Mouse (Mus musculus) effector memory CD4-positive, alpha-beta T cell, adult 5 months (primary cell): ENCODE data around the gene C1qtnf5. TPM values are rescaled to one million over a fixed set of nuclear protein-coding genes. Genes with fewer than 3 reads are reported as not detected.

ENCODE experiments used
- polyA plus RNA-seq: library from polyadenylated mRNA; unstranded; fragments of 100-300 nt; shearing (Covaris generic); gene quantifications from one replicate; pipeline ENCODE4 v1.2.1, GENCODE M21; 2017

Gene C1qtnf5
- not detected for polyA plus RNA-seq

DNA sequence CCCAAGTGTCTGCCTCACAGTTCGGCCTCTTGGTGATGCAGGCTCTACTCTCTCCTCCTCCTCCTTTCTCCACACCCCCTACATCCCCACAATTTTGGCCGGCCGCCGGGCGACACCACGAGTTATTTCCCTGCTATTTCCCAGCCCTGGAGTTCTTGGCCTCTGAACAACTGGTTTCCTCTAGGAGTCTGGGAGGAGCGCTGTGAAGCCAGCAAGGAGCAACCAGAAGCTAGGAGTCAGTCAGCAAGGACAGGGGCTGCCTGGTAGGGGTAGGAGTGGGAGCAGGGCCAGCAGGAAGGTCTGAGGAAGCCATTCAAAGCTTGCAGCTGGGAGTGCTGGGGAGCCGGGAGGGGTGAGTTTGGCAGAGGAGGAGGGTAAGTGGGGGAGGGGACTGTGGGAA is at the start of gene C1qtnf5:
Gene C1qtnf5, plus strand, starts transcription at position 136 of the 400 bp plus-strand sequence.

GRCm38 (mm10) chr9:44066785-44067225 is 40.2 kb upstream of the C1qtnf5 start, which contains the start of gene Usp2:
TSS of gene Usp2 (plus strand) at chr9:44067021.

DNA sequence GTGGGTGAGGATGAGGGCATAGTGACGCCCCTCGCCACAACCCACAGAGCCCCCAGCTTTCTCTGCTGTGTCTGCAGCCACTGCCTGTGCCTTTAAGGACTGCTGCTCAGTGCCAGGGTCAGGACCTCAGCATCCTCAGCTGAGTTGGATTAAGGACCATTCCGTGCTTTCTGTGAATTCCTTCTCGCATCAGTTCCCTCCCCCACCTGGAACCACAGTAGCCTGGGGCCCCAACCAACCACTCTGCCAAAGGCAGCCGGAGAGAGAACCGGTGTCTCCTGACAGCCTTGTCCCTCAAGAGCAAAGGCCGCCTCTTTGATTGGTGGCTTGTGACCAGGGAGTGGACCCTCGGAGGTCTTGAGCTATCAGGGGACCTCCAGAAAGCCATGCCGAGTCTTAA is 5.6 kb upstream of the C1qtnf5 start, which contains the start of gene Mfrp:
Gene Mfrp, plus strand, starts transcription at position 240 of the 400 bp plus-strand sequence.

DNA sequence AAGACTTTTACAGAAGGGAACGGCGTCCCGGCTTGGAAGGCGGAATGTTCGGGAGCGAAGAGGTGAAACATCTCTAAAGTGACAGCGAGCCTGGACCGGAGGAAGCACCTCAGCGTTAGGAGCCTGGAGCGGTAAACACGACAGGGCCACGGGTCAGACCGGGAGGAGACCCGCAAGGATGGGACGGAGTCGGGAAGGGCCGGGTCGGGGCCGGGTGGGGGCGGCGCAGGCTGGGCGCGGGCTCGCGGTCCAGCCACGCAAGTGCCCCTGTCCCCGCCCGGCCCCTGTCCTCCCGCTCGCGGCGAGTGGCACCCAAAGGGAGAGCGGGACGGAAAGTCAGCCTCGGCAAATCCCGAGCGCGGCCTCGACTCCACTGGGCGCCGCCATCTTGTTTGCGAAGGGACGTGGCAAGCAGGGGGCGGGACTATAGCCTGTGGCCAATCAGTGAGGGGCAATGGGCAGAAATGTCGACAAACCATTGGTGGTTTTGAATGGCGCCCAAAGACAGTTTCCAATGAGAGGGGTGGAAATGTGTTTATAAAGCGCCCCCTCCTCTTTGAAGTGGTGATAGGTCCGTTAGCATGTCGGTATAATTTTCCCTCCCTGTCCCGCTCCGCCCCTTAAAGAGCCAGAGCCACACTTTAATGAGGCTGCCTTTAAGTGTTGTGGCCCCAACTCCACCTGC is 6.2 kb downstream of the C1qtnf5 start, which contains the start of the genes Gm49380 and Rnf26:
Gene Gm49380, minus strand, starts transcription at position 396 of the 685 bp plus-strand sequence.
Gene Rnf26, minus strand, starts transcription at position 413 of the 685 bp plus-strand sequence.

GRCm38 (mm10) chr9:44134101-44134850 is 27.2 kb downstream of the C1qtnf5 start, which contains the start of gene Mcam:
TSS of gene Mcam (plus strand) at chr9:44134469.

Other genes with a start within 250 kb of the C1qtnf5 start
- 142 TPM for gene Thy1, start 63.9 kb upstream of the C1qtnf5 start, polyA plus RNA-seq
- gene Usp2, start 40.2 kb upstream of the C1qtnf5 start, polyA plus RNA-seq, result 34.1 TPM
- not detected for gene Mfrp, start 5.5 kb upstream of the C1qtnf5 start, polyA plus RNA-seq
- gene Gm49380, start 6.3 kb downstream of the C1qtnf5 start, polyA plus RNA-seq, result not detected
- gene Rnf26, start 6.3 kb downstream of the C1qtnf5 start, polyA plus RNA-seq, result 19.4 TPM
- 0.36 TPM for gene Mcam, start 27.2 kb downstream of the C1qtnf5 start, polyA plus RNA-seq
- 41.9 TPM for gene Cbl, start 126.8 kb downstream of the C1qtnf5 start, polyA plus RNA-seq
- gene Ccdc153, start 133.4 kb downstream of the C1qtnf5 start, polyA plus RNA-seq, result not detected
- 0.29 TPM for gene Pdzd3, start 144.2 kb downstream of the C1qtnf5 start, polyA plus RNA-seq
- gene Nlrx1, start 161.4 kb downstream of the C1qtnf5 start, polyA plus RNA-seq, result 5.8 TPM
- gene Abcg4, start 181.4 kb downstream of the C1qtnf5 start, polyA plus RNA-seq, result not detected
- gene Hinfp, start 198.4 kb downstream of the C1qtnf5 start, polyA plus RNA-seq, result 41.8 TPM
- 17.8 TPM for gene C2cd2l, start 213.0 kb downstream of the C1qtnf5 start, polyA plus RNA-seq
- 10.2 TPM for gene Dpagt1, start 218.8 kb downstream of the C1qtnf5 start, polyA plus RNA-seq
- 51.5 TPM for gene H2afx, start 227.4 kb downstream of the C1qtnf5 start, polyA plus RNA-seq
- gene Hmbs, start 237.0 kb downstream of the C1qtnf5 start, polyA plus RNA-seq, result 16.5 TPM